Mouse (Mus musculus) kidney, adult 2 months (tissue): ENCODE results near the gene Gsk3a.

Experiments used
- CTCF ChIP-seq: fragments of 200-500 bp; conservative IDR thresholded peaks from 2 replicates; pipeline ENCODE4 v1.5.1; 2011; ENCODE audit warnings: low read depth, mild to moderate bottlenecking, control low read depth, low read length, moderate library complexity, mixed read lengths; ENCODE audit not compliant: insufficient read depth, insufficient read length
- POLR2A ChIP-seq: fragments of 200-500 bp; IDR thresholded peaks from one replicate; pipeline ENCODE4 v1.6.1; 2011; ENCODE audit warnings: low read depth, low read length, control low read depth

DNA sequence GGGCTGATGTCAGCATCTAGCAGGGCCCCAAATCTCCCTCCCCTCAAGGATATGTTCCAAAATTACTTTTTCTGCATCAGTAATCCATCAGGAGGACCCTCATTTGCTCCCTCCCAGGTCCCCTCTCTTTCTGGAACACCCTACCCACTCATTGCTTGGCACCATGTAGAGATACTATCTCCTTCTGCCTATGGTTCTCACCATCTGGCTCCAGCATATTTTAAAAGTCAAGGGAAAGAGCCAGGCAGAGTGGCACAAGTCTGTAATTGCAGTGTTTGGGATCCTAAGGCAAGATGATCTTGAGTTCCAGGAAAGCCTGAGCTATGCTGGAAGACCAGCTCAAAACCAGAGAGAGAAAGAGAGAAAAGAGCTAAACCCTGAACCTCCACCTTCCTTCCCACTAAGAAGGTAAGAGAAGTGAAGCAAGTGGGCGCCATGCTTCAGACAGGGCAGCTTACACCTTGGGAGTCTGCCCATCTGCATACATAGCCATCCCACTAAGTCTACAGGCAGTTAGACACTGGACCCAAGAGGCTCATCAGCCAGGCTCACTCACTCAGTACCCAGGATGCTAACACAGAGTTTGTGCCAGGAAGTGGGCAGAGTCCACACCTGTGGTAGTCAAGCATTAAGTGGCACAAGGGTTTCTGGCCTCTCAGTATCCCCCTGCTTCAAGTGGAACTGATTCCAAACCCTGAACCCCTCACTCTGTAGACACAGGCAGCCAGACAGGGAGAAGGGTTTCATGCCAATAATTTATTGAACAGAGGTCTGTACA lies 9.9 kb downstream of the Gsk3a start:
- TF ChIP-seq CTCF (no peak), POLR2A (no peak)
